Mouse (Mus musculus): ENCODE measurements around the gene Fbxw9.
A peak's percentile ranks its signal among the peaks of the same experiment; 100 is the strongest.
"Not testable (repeated sequence)": the region's sequence is repeated elsewhere in the genome, so short reads cannot be mapped to it uniquely, and the experiment has no call there.

Fbxw9 gene

DNA sequence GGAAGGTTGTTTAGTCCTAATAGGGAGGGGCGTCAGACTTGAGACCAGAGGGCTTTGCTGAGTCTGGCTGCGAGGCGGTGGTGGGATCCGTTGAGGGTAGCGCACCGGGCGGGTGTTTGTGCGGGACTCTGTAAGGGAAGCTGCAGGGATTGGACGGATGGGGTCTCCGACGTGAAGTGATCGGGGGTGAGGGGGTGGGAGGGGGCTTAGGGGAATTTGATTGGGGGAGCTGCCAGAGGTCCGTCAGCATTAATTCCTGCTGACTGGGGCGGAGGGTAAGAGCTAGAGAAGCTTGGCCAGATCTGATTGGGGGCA, 22.5 kb upstream of the Fbxw9 start:
- DNase-seq (ENCODE audit: low spot score), result no peak

- no peak for DNase-seq (ENCODE audit: low spot score)
These were observed 21.9 kb upstream of the Fbxw9 start for GRCm38 (mm10) chr8:85037681-85038531.

GRCm38 (mm10) chr8:85043619-85044018, 16.2 kb upstream of the Fbxw9 start:
- DNase-seq (ENCODE audit: low spot score), result no peak

DNA sequence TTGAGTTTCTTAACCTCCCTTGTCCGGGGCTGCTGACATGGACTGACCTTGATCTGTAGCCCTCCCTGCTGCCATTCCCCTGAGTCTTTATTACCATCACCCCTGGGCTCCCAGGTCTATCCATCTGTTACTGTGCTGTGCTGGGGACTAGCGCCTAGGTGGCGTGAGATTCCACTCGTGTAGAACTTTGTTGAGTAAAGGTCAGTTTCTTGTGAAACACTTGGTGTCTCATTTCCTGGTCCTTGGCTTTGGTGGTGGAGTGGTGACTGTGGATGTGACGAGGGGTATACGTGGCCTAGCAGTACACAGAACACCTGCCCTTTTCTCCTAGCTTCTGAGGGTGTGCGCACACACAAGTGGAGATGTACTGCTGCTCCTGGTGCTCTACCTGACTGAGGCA, 2.5 kb upstream of the Fbxw9 start:
- no peak for DNase-seq (ENCODE audit: low spot score)

DNA sequence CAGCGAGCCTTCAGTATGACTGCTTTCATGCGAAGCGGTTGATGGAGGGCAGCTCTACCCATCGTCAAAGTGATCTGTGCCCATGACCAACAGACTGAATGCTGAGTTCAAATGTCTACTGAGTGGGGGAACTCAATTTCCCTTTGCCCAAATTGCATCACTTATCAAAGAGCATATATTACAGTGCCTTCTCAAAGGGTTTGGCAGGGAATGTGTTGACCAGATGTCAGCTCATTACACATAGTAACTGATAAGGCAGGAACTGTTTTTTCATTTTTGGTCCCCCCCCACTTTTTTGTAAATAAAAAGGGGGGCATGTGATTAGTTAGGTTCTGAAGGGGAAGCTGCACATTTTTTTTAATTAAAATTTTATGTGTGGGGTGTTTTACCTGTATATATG, 2.7 kb downstream of the Fbxw9 start:
- DNase-seq (ENCODE audit: low spot score), result no peak

- no peak for DNase-seq (ENCODE audit: low spot score)
These were observed 5.4 kb downstream of the Fbxw9 start for GRCm38 (mm10) chr8:85065213-85065612.

GRCm38 (mm10) chr8:85067155-85067554, 7.3 kb downstream of the Fbxw9 start:
- DNase-seq (ENCODE audit: low spot score), result no peak

GRCm38 (mm10) chr8:85067982-85068381, 8.1 kb downstream of the Fbxw9 start, which contains the start of gene Gm5741:
TSS of gene Gm5741 (minus strand) at chr8:85067982.
- no peak for DNase-seq (ENCODE audit: low spot score)

GRCm38 (mm10) chr8:85071041-85071440, 11.2 kb downstream of the Fbxw9 start:
- DNase-seq (ENCODE audit: low spot score), result no peak

DNA sequence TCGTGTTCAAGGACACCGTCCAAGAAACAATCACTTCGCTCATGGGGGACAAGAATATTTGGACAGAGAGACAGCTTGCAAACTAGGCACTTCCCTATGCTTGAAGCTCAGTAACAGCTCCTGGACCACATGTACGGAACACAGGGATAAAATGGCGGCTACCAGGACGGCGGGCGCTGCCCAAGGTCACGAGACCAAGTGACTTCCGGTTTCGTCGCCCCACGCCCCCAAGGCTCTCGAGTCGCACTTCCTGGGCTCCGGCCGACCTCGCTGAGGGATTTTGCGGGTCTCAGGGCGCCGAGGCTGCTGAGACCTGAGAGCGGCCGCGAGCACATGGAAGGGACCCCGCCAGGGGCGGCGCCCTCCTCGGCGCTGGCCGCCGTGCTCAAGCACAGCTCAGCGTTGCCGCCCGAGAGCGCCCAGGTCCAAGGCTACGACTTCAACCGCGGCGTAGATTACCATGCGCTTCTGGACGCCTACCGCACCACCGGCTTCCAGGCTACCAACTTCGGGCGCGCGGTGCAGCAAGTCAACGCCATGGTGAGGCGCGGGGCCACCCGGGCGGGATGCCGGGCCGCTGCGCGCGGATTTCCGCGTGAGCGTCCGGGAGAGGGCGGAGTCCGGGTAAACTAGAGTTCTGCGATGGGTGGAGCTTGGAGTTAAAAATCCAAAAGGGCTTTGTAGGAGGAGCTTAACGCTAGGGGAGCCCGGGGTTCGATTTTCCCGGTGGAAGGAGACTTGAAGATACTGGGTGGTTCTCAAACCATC, 11.8 kb downstream of the Fbxw9 start, which contains the start of gene Dhps:
Dhps (plus strand) TSS at position 244 of the 768 bp plus-strand sequence.
- peak; percentile 83 for DNase-seq (ENCODE audit: low spot score)

GRCm38 (mm10) chr8:85072364-85072929, 12.6 kb downstream of the Fbxw9 start:
- no peak for DNase-seq (ENCODE audit: low spot score)

DNA sequence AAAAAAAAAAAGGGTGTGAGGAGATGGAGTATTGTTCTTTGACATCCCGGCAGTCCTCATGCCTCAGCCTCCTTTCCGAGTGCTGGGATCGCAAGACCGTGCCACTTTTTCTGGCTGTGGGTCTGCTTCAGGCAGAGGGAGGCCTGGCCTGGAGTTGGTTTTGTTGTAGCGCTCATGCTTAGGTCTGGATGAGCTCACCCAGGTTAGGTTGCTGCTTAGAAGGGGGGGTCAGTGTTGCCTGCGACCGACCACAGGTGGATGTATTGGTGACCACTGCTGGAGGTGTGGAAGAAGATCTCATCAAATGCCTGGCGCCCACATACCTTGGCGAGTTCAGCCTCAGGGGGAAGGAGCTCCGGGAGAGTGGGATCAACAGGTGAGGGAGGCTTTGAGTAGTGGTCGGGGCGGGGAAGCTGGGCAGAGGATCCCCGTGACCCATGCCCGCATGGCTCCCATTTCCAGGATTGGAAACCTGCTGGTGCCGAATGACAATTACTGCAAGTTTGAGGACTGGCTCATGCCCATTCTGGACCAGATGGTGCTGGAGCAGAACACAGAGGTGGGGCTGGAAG, 13.3 kb downstream of the Fbxw9 start:
- no peak for DNase-seq (ENCODE audit: low spot score)

- DNase-seq (ENCODE audit: low spot score), result no peak
These were observed 14.3 kb downstream of the Fbxw9 start for GRCm38 (mm10) chr8:85074167-85074566.

DNA sequence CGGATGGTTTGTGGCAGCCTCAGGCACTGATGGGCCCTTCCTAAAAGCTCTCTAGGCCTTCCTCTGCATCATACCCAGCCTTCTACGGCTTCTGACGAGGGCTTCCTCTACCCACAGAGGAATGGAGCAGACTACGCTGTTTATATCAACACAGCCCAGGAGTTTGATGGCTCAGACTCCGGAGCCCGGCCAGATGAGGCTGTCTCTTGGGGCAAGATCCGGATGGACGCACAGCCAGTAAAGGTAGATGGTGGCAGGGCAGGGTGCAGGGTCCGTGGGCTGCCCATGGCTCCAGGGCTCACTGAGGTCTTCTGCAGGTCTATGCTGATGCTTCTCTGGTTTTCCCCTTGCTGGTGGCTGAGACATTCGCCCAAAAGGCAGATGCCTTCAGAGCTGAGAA, 14.8 kb downstream of the Fbxw9 start:
- DNase-seq (ENCODE audit: low spot score), result no peak

DNA sequence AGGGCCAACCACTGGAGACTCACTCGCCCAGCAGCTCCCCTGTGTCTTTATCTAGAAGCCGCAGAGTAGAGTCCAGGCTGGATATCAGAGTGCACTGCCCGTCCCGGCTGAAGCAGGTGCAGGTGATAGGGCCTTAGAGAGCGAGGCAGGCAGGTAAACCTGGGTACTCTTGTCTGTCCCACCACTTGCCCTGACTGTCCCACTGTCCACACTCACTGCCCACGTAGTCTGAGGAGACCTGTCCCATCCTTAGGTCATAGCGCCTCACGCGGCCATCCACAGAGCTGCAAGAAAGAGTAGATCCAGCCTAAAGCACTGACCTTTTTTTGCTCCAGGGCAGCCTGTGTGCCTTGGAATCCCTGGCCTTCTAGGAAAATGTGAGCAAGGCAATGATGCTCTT, 16.1 kb downstream of the Fbxw9 start:
- no peak for DNase-seq (ENCODE audit: low spot score)

- DNase-seq (ENCODE audit: low spot score), result peak; percentile 83
These were observed 17.1 kb downstream of the Fbxw9 start for GRCm38 (mm10) chr8:85076993-85077392.

- no peak for DNase-seq (ENCODE audit: low spot score)
These were observed 20.3 kb downstream of the Fbxw9 start for GRCm38 (mm10) chr8:85080214-85080531.

- DNase-seq (ENCODE audit: low spot score), result no peak
These were observed 20.8 kb downstream of the Fbxw9 start, which contains the start of gene Wdr83os for GRCm38 (mm10) chr8:85080532-85081215. TSS of gene Wdr83os (plus strand) at chr8:85080740.

DNA sequence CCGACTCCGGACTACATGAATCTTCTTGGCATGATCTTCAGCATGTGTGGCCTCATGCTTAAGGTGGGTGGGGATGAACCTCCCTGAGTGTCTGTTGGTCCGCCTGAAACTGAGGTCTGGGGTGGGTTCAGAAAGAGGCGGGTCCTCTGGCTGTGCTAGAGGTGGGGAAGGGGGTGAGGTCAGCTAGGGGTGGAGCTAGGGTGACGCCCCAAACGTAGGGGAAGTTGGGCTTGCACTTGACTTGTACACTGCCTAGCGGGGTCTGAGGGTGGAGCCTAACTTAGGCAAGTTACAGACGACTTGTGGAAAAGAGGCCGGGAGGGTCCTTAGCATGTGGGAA, 21.3 kb downstream of the Fbxw9 start, which contains the start of gene Wdr83:
Wdr83 (minus strand) TSS at position 91 of the 340 bp plus-strand sequence.
- no peak for DNase-seq (ENCODE audit: low spot score)

GRCm38 (mm10) chr8:85082169-85082568, 22.3 kb downstream of the Fbxw9 start:
- DNase-seq (ENCODE audit: low spot score), result not testable (repeated sequence)

DNA sequence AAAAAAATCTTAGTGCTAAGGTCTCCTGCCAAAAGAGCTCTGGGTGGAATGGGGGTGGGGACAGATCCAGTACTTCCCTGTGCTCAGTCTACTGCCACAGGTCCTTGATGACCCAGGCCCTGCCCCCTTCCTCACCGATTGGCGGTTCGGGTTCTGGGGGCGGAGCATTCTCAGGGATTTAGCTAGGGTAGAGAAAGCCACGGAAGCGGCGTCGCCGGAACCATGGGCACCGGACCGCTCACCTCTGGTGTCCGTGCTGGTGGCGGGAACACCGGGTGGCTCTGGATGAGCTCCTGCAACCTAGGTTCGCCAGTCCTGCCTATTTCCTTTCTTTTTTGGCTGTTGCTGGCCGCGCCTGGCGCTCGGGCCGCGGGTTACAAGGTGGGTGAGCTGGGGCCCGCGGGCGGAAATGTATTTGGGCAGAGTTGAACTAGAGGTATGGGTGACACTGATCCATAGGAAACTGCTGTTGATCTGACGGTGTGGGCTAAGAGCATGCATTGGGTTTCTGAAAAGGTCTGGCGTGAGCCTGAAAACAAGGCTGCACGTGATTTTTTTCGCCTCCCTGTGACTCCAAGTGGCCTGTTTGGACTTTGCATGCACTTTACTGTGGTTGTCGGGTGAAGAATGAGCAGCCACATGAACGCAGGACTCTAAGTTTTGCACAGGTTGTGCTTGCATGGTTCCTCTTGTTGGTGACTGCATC, 23.4 kb downstream of the Fbxw9 start, which contains the start of gene Man2b1:
Man2b1 (plus strand) TSS at position 163 of the 706 bp plus-strand sequence.
- DNase-seq (ENCODE audit: low spot score), result peak; percentile 69

Measured in layer of hippocampus, adult 9-10 months (tissue).